Mouse (Mus musculus) heart, adult 8-10 months (tissue): ENCODE data around the gene Rufy3. TPM values are rescaled to one million over a fixed set of nuclear protein-coding genes. Genes with fewer than 3 reads are reported as not detected.

ENCODE experiments used
- DNase-seq: peaks from one replicate; pipeline ENCODE4 v3.0.0; 2022; ENCODE audit warnings: low spot score
- total RNA-seq, 4 experiments: library from RNA; stranded (reverse); gene quantifications; 2 replicates each; pipeline ENCODE4 v1.2.4; 2022

Gene Rufy3
- total RNA-seq, 4 experiments from 2014 or later = 12.8 to 16.1 (median 14.4) TPM

GRCm38 (mm10) chr5:88575506-88576338, 10.9 kb downstream of the Rufy3 start:
- DNase-seq = no peak

DNA sequence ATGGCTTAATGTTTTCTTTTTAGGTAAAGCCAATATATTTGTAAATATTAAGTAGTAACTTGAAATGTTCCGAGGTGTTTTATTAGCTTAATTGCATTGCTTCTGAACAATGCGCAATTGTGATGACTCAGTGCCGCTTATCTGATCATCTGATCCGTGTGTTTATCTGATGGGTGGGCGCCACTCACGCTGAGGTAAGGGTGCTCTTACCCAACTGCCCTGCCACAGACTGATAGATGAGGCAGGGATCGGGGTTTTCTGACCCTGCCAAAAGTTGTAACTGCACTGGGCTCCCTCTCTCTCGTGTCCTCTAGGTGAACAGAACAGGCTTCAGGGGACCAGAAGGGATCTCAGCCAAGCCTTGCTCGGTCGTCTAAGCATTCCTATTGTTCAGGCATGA, 15.8 kb downstream of the Rufy3 start:
- DNase-seq = no peak

GRCm38 (mm10) chr5:88581343-88581742, 16.5 kb downstream of the Rufy3 start:
- no peak for DNase-seq

DNA sequence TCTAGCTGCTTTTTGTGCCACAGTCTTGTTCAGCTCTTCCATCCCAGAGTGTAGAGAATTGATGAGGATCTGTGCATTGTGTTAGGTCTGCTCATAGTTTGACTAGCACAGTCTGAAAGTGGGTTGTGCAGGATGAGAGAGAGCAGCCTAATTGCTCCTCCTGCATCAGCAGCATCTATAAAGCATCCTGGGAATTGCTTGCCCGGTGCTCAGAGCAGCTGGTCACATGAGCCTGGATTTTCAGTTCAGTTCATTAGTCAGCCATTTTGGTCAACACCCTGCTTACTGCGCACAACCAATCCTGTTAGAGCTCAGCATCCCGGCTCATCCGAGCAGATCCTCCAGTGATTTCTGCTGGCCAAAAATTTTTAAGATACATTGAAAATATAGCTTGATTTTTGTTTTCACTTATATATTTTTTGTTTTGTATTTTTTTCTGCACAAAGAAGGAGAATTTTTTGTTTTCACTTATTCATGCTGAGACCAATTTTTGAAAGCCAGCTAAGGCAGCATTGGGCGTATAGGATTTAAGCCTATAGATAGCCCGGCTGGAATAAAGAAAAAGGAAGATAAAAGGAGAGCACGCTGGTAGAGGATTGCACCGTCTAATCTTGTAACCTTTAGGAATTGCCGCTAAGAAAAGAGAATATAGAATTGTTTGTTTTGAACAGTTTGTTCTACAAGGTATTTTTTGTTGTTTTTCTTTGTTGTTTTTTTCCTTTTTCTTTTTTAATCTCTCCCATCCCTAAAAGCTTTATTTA, 18.6 kb downstream of the Rufy3 start:
- peak; percentile 31 for DNase-seq

- no peak for DNase-seq
Observed at GRCm38 (mm10) chr5:88584061-88584460, 19.2 kb downstream of the Rufy3 start.

DNA sequence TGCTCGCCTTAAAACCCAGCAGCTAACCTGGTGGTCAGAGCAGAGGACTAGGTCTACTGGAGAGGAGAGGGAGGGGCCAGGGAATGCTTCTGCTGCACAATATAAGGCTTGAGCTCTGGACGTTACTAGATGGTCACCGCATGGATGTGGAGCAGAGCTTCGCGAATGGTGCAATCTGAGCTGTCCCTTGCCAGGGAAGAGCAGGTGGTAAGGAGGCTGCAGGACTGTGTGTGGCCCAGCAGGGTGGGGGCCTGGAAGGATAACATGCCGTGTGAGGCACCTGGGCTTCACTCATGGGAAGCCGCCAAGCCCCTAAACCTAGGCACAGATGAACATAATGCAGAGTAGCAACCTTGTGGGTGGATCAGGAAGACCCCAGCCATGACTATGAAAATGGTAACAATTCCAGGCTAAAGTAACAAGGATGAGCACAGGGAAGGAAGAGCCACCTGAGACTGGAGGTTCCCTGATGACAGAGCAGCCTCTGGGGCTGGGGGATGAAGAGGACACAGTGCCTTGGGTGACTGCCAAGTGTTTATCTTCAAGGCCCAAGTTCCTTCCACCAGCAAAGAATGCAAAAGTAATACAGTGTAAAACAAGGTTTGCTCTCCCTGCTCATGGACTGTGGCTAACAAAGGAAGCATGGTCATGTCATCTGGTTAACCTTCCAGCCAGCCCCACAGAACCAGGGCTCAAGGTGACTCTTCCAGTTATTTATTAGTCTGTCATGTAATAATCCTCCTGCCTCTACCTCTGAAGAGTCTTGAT, 21.8 kb downstream of the Rufy3 start:
- DNase-seq = no peak

- DNase-seq = peak; percentile 7
Observed at GRCm38 (mm10) chr5:88587211-88587934, 22.5 kb downstream of the Rufy3 start.

DNA sequence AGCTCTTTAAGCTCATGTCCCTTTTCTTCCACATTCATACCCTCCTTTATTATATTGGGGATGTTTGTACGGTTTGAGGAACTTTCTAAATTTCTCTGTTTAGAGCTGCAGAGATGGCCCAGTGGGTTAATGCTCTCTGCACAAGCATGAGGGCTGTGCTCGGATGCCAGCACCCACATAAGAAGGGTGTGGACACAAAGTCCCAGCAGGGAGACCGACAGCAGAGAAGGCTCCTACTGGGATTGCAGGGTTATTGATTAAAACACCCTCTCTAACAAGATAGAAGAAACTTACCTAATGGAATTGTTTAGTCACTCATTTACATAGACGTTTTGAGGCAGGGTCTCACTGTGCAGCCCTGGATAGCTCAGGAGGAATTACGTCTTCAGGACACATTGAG, 23.6 kb downstream of the Rufy3 start:
- DNase-seq = no peak

- no peak for DNase-seq
Observed at GRCm38 (mm10) chr5:88593421-88594172, 28.8 kb downstream of the Rufy3 start.

- DNase-seq = no peak
Observed at GRCm38 (mm10) chr5:88594173-88594569, 29.3 kb downstream of the Rufy3 start.

- peak; percentile 2 for DNase-seq
Observed at GRCm38 (mm10) chr5:88595537-88596455, 31.0 kb downstream of the Rufy3 start.

- no peak for DNase-seq
Observed at GRCm38 (mm10) chr5:88598961-88599360, 34.1 kb downstream of the Rufy3 start.

DNA sequence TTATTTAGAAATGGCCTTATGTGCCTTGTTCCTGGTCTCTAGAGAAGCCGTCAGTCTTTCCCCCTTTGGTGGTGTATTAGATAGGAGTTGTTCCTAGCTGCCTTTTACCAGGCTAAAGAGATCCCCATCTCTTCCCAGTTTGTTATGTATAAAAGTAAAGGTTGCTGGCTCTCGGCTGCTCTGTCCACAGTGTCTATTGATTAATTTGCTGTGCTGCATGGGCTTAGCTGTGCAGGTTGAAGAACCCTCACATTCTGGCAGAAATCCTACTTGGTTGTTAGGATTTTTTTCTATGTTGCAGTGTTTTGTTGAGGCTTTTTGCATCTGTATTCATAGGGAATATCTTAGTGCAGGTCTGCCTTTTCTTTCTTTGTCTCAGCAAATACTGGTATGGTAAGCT, 37.2 kb downstream of the Rufy3 start:
- no peak for DNase-seq

- no peak for DNase-seq
Observed at GRCm38 (mm10) chr5:88602713-88603112, 37.9 kb downstream of the Rufy3 start.

- DNase-seq = no peak
Observed at GRCm38 (mm10) chr5:88604046-88604445, 39.2 kb downstream of the Rufy3 start.

DNA sequence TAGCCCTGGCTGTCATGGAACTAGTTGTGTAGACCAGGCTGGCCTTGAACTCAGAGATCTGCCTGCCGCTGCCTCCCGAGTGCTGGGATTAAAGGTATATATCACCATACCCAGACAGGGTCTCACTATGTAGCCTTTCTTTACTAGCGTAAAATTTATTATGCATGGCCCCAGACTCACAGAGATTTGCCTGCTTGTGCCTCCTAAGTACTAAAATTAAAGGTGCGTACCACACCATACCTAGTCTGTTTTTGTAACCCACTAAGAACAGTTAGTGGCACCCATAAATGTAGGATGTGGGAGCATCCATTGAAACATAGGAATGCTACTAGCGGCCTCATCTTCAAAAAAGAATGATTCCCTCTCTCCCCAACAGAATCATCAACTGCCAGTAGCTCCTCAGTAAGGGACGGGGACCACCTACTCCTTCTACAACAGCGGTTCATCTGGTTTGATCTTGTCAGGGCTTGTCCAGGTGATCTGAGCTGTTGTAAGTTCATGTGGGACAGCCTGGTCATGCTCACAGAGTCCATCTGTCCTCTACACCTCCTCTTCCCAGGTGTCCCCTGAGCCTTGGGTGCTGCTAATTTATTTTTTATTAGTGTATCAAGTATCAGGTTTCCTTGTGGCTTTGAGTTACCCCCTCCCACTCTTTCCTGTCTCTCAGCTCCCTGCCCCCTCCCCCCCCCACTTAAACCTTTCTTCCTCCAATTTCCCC, 40.0 kb downstream of the Rufy3 start:
- no peak for DNase-seq

DNA sequence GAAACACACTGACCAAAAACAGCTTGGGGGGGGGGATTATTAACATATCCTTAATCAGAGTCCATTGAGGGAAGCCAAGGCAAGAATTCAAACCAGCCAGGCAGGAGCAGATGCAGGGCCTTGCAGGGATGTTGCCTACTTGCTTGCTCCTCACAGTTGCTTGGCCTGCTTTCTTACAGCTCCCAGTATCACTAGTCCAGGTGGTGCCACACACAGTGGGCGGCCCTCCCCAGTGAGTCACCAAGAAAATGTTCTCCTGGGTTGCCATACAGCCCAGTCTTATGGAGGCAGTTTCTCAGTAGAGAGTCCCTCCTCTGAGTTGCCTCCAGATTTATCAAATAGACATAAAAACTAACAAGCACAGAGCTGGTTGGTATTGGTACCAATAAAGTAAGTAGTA, 49.3 kb downstream of the Rufy3 start:
- DNase-seq = no peak

DNA sequence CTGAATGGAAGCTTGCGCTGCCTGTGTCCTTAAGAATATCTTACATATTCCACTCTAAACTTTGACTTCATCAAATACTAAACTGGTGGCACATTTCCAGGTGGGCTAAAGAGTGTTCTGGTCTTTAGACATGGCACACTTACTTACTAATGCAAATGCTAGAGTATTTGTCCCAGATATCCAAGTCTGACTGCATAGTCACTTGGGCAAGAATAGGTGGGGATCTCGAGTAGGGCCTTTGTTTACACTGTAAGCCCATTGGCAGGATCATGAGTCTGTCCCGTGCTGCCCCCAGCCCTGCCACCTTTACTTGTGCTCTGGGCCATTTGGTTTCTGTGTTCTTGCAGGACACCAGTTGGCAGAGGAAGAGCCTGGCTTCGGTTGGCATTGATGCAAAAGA, 52.1 kb downstream of the Rufy3 start:
- no peak for DNase-seq

- DNase-seq = no peak
Observed at GRCm38 (mm10) chr5:88627545-88627944, 62.7 kb downstream of the Rufy3 start.
